Mouse (Mus musculus) limb, embryonic 10.5 days (tissue): ENCODE data around the gene AU022751. TPM values are rescaled to one million over a fixed set of nuclear protein-coding genes. Genes with fewer than 3 reads are reported as not detected.
"Not testable (repeated sequence)": the region's sequence is repeated elsewhere in the genome, so short reads cannot be mapped to it uniquely, and the experiment has no call there.

ENCODE experiments used
- DNase-seq: peaks from one replicate; pipeline ENCODE4 v3.0.0-alpha.2; 2017; ENCODE audit warnings: low spot score
- H3K27ac ChIP-seq: fragments of 300-500 bp; sonication (generic); 2 replicates; pipeline ENCODE4 v1.5.1; 2016; ENCODE audit warnings: mild to moderate bottlenecking
- H3K27me3 ChIP-seq: fragments of 300-500 bp; sonication (generic); 2 replicates; pipeline ENCODE4 v1.6.1; 2016; ENCODE audit warnings: low read depth, mild to moderate bottlenecking; ENCODE audit not compliant: poor library complexity, severe bottlenecking
- H3K36me3 ChIP-seq: fragments of 300-500 bp; sonication (generic); 2 replicates; pipeline ENCODE4 v1.6.1; 2016; ENCODE audit warnings: mild to moderate bottlenecking, moderate library complexity
- H3K4me1 ChIP-seq: fragments of 300-500 bp; sonication (generic); 2 replicates; pipeline ENCODE4 v1.6.1; 2016
- H3K4me3 ChIP-seq: fragments of 300-500 bp; sonication (generic); 2 replicates; pipeline ENCODE4 v1.5.1; 2016; ENCODE audit warnings: mild to moderate bottlenecking, moderate library complexity
- H3K9me3 ChIP-seq: fragments of 300-500 bp; sonication (generic); replicated peaks from 2 replicates; pipeline ENCODE4 v1.6.1; 2016; ENCODE audit warnings: mild to moderate bottlenecking
- WGBS: fragments of 180-500 bp; shearing (Covaris S2); methylation state at CpG from one replicate; pipeline ENCODE4 v1.1.7; 2016; 5-methylcytosine and 5-hydroxymethylcytosine counted together
- microRNA-seq: library from miRNA; unstranded; fragments of <30 nt; microRNA quantifications from one replicate; pipeline ENCODE4, GENCODE M21; 2017
- polyA plus RNA-seq: library from polyadenylated mRNA; unstranded; fragments of >200 nt; fragmentation: Nextera tagmentation; extraction: Ambion mirVana; gene quantifications from 2 replicates; pipeline ENCODE4 v1.2.1, GENCODE M21; 2016

AU022751 gene
- not detected in 2 replicates for polyA plus RNA-seq

DNA sequence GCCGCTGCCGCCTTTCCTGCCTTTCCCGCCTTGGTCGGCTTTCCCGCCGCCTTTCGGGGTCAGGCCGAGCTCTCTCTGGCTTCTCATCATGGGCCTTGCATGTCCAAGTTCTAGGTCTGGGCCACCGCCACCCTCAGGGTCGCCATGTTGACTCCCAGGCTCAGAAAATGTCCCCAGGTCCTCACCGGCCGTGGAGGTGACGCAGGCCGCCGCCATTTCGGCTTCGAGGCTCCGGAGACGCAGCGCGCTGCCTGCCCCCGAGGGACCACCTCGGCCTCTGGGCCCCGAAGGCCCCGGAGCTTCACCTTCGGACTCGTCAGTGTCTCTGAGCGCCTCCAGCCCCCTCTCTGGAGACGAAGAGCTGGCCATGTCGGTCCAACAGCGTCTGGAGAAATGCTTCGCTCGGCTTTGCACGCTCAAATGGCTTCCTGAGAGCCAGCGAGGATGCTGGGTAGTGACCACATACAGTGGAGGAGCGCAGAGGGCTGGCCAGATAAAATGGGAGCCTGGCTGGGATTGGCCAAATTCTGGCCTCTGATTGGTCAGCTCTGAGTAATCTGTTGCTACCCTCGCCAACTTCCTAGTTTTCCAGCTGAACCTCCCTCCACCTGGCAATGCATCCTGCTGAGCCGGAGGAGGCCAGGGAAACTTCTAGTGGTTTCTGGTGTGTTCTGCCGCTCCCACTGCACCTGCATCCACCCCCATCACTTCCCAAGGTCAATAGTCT, at the start of gene AU022751:
TSS of gene AU022751 (minus strand) at position 466 of the 727 bp plus-strand sequence.
- 88% methylated on average over 39 of the region's 39 CpGs for WGBS
- no peak for DNase-seq
- H3K27ac ChIP-seq = no peak within 1 kb of the TSS
- no peaks in the 10 kb centered on the region for H3K27me3 ChIP-seq
- H3K4me3 ChIP-seq = no peak within 1 kb of the TSS
- H3K36me3 ChIP-seq = no peaks in the 10 kb centered on the region
- no peaks in the 10 kb centered on the region for H3K4me1 ChIP-seq
- H3K9me3 ChIP-seq = peaks cover 15% of the 10 kb centered on the region; the same call in 1 of the 2 replicates

DNA sequence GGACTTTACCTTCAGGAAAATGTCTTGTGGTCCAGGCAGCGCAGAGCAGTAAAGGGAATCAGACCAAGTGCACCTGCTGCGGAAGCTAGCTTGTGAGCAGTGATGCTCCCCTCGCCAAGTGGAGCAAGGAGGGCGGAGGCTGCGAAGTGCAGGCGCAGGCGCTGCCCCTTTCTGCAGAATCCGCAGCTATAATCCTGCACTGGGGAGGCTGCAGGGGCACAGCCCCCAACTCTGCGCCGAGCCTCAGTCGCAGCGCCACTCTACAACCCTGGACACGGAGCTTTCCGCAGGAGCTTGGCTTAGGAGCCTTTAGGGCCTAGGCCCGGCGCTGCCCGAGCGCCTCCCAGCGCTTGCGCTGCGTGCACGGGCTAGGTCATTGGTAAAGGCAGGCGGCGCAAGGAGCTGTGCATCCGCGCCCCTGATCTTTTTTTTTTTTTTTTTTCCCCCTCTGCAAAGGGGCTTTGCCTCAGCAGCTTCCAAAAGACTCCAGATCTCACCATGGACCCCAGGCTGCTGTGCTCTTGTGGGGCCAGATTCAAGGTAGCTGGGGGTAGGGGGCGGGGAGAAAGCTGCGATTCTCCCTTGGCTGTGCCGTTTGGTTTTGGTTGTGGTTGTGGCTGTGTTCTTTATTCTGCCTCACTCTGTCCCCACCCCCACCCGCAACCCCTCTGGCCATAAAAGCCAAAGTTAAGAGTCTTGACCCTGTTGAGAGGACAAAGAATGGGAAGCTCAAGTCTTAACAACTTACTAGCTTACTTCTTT, 9.0 kb upstream of the AU022751 start:
- Histone ChIP-seq H3K4me3 (peak overlapping the region; percentile 47), H3K27ac (no peak overlapping the region), H3K9me3 (no peaks in the 10 kb centered on the region), H3K27me3 (peaks cover 11% of the 10 kb centered on the region), H3K4me1 (no peaks in the 10 kb centered on the region), H3K36me3 (no peaks in the 10 kb centered on the region)
- DNase-seq = peak; percentile 55
- WGBS = 7% methylated on average over 29 of the region's 30 CpGs

DNA sequence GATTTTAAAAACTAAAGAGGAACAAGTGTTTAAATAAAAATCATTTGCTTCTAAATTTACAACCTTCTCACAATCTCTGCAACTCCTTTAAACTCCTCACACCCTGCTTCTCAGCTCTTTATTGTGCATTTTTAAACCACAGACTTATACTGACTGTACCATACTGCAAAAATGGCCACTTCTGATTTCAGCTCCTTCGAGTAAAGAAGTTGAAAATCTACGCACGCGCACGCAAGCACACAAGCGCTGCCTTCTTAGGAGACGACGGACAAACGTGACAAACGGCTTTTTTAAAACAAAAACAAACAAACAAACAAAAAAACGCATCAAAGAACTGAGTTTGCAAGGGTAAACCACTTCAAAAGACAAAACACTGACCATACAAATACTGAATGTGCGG, 8.3 kb upstream of the AU022751 start:
- no peak for DNase-seq
- Histone ChIP-seq H3K4me1 (no peaks in the 10 kb centered on the region), H3K27ac (no peak overlapping the region), H3K9me3 (no peaks in the 10 kb centered on the region), H3K36me3 (no peaks in the 10 kb centered on the region), H3K4me3 (peak overlapping the region; percentile 47), H3K27me3 (peaks cover 11% of the 10 kb centered on the region)
- WGBS = 25% methylated on average over 12 of the region's 12 CpGs

DNA sequence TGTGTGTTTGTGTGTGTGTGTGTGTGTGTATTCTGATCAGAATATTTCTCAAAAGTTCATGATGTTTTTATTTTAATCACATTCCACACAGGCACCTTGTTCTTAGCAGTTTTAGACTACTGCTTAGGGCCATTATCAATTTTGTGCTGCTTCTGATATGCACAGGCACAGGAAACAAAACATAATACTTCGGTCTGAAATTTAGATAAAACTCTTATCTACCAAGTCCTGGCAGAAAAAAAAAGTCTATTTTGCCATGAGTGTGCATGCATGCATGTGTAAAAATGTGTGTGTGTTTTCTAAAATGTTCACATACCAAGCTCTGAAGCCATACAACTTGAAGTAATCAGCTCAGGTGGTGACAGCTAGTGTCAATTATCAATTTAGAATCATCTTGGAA, 21.7 kb downstream of the AU022751 start:
- H3K27ac ChIP-seq = no peak overlapping the region
- H3K4me1 ChIP-seq = no peaks in the 10 kb centered on the region
- DNase-seq = no peak
- no peaks in the 10 kb centered on the region for H3K36me3 ChIP-seq
- whole genome bisulfite sequencing = 91% methylated on average over 1 of the region's 1 CpGs
- H3K9me3 ChIP-seq = no peaks in the 10 kb centered on the region
- no peaks in the 10 kb centered on the region for H3K27me3 ChIP-seq
- no peak overlapping the region for H3K4me3 ChIP-seq

DNA sequence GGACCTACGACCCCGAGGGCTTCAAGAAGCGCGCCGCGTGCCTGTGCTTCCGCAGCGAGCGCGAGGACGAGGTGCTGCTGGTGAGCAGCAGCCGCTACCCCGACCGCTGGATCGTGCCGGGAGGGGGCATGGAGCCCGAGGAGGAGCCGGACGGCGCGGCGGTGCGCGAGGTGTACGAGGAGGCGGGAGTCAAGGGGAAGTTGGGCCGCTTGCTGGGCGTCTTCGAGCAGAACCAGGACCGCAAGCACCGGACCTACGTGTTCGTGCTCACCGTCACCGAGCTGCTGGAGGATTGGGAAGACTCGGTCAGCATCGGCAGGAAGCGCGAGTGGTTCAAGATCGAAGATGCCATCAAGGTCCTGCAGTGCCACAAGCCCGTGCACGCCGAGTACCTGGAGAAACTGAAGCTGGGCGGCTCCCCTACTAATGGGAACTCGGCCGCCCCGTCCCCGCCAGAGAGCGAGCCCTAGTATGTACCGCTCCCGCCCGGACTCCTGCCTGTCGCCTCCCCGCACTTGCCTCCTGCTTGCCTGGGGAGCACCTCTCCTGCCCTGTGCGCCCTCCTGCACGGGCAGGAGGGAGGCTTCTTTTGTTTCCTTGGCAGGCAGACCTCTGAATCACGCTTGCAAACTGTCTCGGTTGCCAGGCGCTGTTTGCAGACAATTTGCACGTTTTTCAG, 35.1 kb downstream of the AU022751 start:
- H3K4me1 ChIP-seq, H3K27ac ChIP-seq, DNase-seq, H3K9me3 ChIP-seq, H3K36me3 ChIP-seq, H3K27me3 ChIP-seq: not testable (repeated sequence)
- WGBS = 9% methylated on average over 12 of the region's 60 CpGs
- peak overlapping the region; percentile 45 for H3K4me3 ChIP-seq

DNA sequence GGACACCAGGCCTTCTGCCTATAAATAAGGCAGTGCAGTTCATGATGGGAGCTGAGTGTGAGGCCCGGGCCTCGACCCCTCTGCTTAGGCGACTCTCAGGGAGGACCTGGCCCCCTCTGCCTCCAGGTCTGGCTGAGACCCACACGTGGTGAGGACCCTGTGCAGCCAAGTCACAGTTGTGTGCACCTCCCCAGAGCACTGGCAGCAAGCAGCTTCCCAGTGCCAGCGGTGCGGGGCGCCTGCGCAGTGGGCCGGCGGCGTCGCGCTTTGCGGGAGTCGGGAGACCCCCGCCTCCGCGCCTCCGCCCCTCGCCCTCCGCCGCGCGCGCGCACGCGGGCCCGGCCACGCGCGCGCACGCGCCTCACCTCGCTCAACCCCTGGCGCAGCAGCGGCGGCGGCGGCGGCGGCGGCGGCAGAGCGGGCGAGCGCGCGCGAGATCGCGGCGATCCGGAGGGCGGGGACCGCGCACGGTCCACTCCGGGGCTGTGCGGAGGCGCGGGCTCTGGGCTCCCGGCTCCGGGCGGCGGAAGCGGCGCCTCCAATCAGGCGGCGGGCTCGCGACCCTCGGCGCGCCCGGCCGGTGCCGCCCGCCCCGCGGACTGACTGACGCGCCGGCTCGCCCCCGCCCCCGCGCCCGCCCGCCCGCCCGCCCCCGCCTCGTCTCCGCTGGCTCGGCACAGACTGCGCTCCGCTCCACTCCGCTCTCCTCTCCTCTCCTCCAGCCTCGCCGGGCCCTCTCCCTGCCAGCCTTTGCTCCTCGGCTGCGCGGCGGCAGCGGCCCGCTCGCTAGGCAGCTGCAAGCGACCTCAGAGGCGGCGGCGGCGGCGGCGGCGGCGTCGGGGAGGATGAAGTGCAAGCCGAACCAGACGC, 35.9 kb downstream of the AU022751 start, which contains the start of gene Nudt11:
TSS of gene Nudt11 (plus strand) at position 388 of the 870 bp plus-strand sequence.
- not testable (repeated sequence) for H3K9me3 ChIP-seq, H3K36me3 ChIP-seq, DNase-seq, H3K4me1 ChIP-seq, H3K27ac ChIP-seq, H3K27me3 ChIP-seq
- H3K4me3 ChIP-seq = peak within 1 kb of the TSS; percentile 45
- WGBS = 23% methylated on average over 14 of the region's 121 CpGs

Small RNA genes within 50 kb of the gene (microRNA-seq; reads per million reads assigned to microRNA genes)
- not detected for gene Gm27360

Other genes starting within 250 kb of the AU022751 start
- gene Nudt11, start 36.0 kb downstream of the AU022751 start, polyA plus RNA-seq = 7.3 and 7.9 TPM in 2 replicates
- 12.0 and 13.2 TPM in 2 replicates for gene Nudt10, start 89.6 kb upstream of the AU022751 start, polyA plus RNA-seq
- 0.04 TPM in 1 of 2 replicates, not detected in the other for gene Bmp15, start 237.3 kb upstream of the AU022751 start, polyA plus RNA-seq